Mouse (Mus musculus) urinary bladder, adult 2 months (tissue): Measurements from ENCODE around the gene Tnni3k. TPM values are rescaled to one million over a fixed set of nuclear protein-coding genes. Genes with fewer than 3 reads are reported as not detected.
A peak's percentile ranks its signal among the peaks of the same experiment; 100 is the strongest.

Experiments used
- DNase-seq: peaks from one replicate; pipeline ENCODE4 v3.0.0; 2022; ENCODE audit warnings: low spot score
- polyA plus RNA-seq: library from polyadenylated mRNA; depleted of rRNA; stranded (reverse); fragments of >200 nt; gene quantifications from 2 replicates; pipeline ENCODE4 v1.2.3, GENCODE M21; 2012; rRNA removed

The Tnni3k gene
- polyA plus RNA-seq, result not detected in 2 replicates

GRCm38 (mm10) chr3:155055231-155055916 is at the start of gene Tnni3k:
Gene Tnni3k, minus strand, starts transcription at chr3:155055407.
- no peak for DNase-seq

GRCm38 (mm10) chr3:155099266-155099665 is 44.1 kb upstream of the Tnni3k start:
- DNase-seq, result no peak

GRCm38 (mm10) chr3:155093116-155093956 is 38.1 kb upstream of the Tnni3k start, which contains the start of the genes Fpgt and Lrriq3:
Gene Fpgt, minus strand, starts transcription at chr3:155093403.
Gene Lrriq3, plus strand, starts transcription at chr3:155093434.
- peak; percentile 68 for DNase-seq

GRCm38 (mm10) chr3:155092081-155092480 is 36.9 kb upstream of the Tnni3k start:
- DNase-seq, result no peak

- DNase-seq, result no peak
These were observed 22.7 kb upstream of the Tnni3k start for GRCm38 (mm10) chr3:155077908-155078307.

- DNase-seq, result no peak
These were observed 4.2 kb upstream of the Tnni3k start for GRCm38 (mm10) chr3:155059449-155059822.

- no peak for DNase-seq
These were observed 3.7 kb upstream of the Tnni3k start for GRCm38 (mm10) chr3:155058800-155059448.

- DNase-seq, result no peak
These were observed 2.4 kb upstream of the Tnni3k start for GRCm38 (mm10) chr3:155057566-155057965.

GRCm38 (mm10) chr3:155056606-155057005 is 1.4 kb upstream of the Tnni3k start:
- DNase-seq, result no peak

GRCm38 (mm10) chr3:155053189-155053588 is 2.0 kb downstream of the Tnni3k start:
- DNase-seq, result no peak

GRCm38 (mm10) chr3:155052021-155052420 is 3.2 kb downstream of the Tnni3k start:
- no peak for DNase-seq

GRCm38 (mm10) chr3:155039012-155039836 is 16.0 kb downstream of the Tnni3k start:
- DNase-seq, result no peak

- no peak for DNase-seq
These were observed 20.9 kb downstream of the Tnni3k start for GRCm38 (mm10) chr3:155034323-155034722.

- no peak for DNase-seq
These were observed 25.0 kb downstream of the Tnni3k start for GRCm38 (mm10) chr3:155030200-155030599.

- no peak for DNase-seq
These were observed 52.4 kb downstream of the Tnni3k start for GRCm38 (mm10) chr3:155002781-155003180.

GRCm38 (mm10) chr3:155001056-155001455 is 54.2 kb downstream of the Tnni3k start:
- no peak for DNase-seq

GRCm38 (mm10) chr3:154992678-154993077 is 62.5 kb downstream of the Tnni3k start:
- no peak for DNase-seq

- no peak for DNase-seq
These were observed 76.1 kb downstream of the Tnni3k start for GRCm38 (mm10) chr3:154979101-154979500.

GRCm38 (mm10) chr3:154971626-154972025 is 83.6 kb downstream of the Tnni3k start:
- DNase-seq, result no peak

GRCm38 (mm10) chr3:154970981-154971380 is 84.2 kb downstream of the Tnni3k start:
- DNase-seq, result no peak

GRCm38 (mm10) chr3:154961284-154961683 is 93.9 kb downstream of the Tnni3k start:
- DNase-seq, result no peak
